Mouse (Mus musculus) testis, postnatal 10 days (tissue): ENCODE measurements around the gene Afp.
A peak's percentile ranks its signal among the peaks of the same experiment; 100 is the strongest.

Source experiments
- DNase-seq: peaks from one replicate; pipeline ENCODE4 v3.0.0; 2021; ENCODE audit warnings: low spot score

Afp gene

GRCm38 (mm10) chr5:90490518-90490917 lies at the start of gene Afp:
Gene Afp (plus strand): TSS chr5:90490737.
- no peak for DNase-seq

GRCm38 (mm10) chr5:90447577-90447976 lies 43.0 kb upstream of the Afp start:
- DNase-seq = no peak

GRCm38 (mm10) chr5:90449961-90450360 lies 40.6 kb upstream of the Afp start:
- no peak for DNase-seq

GRCm38 (mm10) chr5:90452711-90453110 lies 37.8 kb upstream of the Afp start:
- DNase-seq = no peak

GRCm38 (mm10) chr5:90457241-90457640 lies 33.3 kb upstream of the Afp start:
- no peak for DNase-seq

- no peak for DNase-seq
Measured at GRCm38 (mm10) chr5:90458727-90459126, 31.8 kb upstream of the Afp start.

GRCm38 (mm10) chr5:90460619-90461018 lies 29.9 kb upstream of the Afp start, which contains the start of gene Alb:
Gene Alb (plus strand): TSS chr5:90460897.
- DNase-seq = no peak

GRCm38 (mm10) chr5:90466806-90467205 lies 23.7 kb upstream of the Afp start:
- no peak for DNase-seq

- no peak for DNase-seq
Measured at GRCm38 (mm10) chr5:90467245-90467644, 23.3 kb upstream of the Afp start.

GRCm38 (mm10) chr5:90470836-90471235 lies 19.7 kb upstream of the Afp start:
- no peak for DNase-seq

GRCm38 (mm10) chr5:90473902-90474301 lies 16.6 kb upstream of the Afp start:
- no peak for DNase-seq

GRCm38 (mm10) chr5:90474369-90474768 lies 16.2 kb upstream of the Afp start:
- no peak for DNase-seq

- DNase-seq = no peak
Measured at GRCm38 (mm10) chr5:90476741-90477140, 13.8 kb upstream of the Afp start.

- no peak for DNase-seq
Measured at GRCm38 (mm10) chr5:90477308-90478140, 13.0 kb upstream of the Afp start.

- DNase-seq = no peak
Measured at GRCm38 (mm10) chr5:90478886-90479285, 11.7 kb upstream of the Afp start.

GRCm38 (mm10) chr5:90485597-90485996 lies 4.9 kb upstream of the Afp start:
- no peak for DNase-seq

GRCm38 (mm10) chr5:90488323-90488722 lies 2.2 kb upstream of the Afp start:
- DNase-seq = no peak

- no peak for DNase-seq
Measured at GRCm38 (mm10) chr5:90492440-90492839, 1.9 kb downstream of the Afp start.

- DNase-seq = no peak
Measured at GRCm38 (mm10) chr5:90494308-90494707, 3.8 kb downstream of the Afp start.

GRCm38 (mm10) chr5:90499509-90499908 lies 9.0 kb downstream of the Afp start:
- no peak for DNase-seq

- DNase-seq = peak; percentile 84
Measured at GRCm38 (mm10) chr5:90500714-90501113, 10.2 kb downstream of the Afp start.

GRCm38 (mm10) chr5:90501752-90502151 lies 11.2 kb downstream of the Afp start:
- no peak for DNase-seq

- DNase-seq = no peak
Measured at GRCm38 (mm10) chr5:90504742-90505141, 14.2 kb downstream of the Afp start.

GRCm38 (mm10) chr5:90506507-90506906 lies 16.0 kb downstream of the Afp start:
- DNase-seq = no peak
